Mouse (Mus musculus) spleen, postnatal 36 days (tissue): ENCODE measurements around the gene Abcc8.

Experiments used
- DNase-seq, 2 experiments: peaks; one replicate each; pipeline ENCODE4 v3.0.0; 2022; ENCODE audit warnings: low spot score in 2 of 2, mixed read lengths in 1 of 2

Gene Abcc8

GRCm38 (mm10) chr7:46110079-46110478 is 69.8 kb downstream of the Abcc8 start:
- DNase-seq: no peak

DNA sequence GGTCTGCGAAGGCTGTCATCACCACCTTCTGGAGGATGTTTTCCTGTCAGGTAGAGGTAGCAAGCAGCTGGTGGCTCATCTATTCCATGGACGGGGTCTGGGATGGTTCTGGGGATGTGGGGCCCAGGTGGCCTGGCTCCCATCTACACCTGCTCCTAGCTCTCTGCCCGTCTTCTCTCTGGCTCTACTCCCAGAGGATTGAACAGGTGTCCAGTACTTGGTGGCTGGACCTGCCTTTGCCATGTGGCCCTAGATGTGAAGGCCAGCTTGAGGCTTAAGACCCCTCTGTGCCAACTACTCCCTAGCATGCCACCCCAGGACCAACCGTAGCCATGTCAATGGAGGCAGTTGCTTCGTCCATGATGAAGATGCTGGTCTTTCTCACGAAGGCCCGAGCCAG is 74.3 kb downstream of the Abcc8 start:
- no peak for DNase-seq

- no peak for DNase-seq
Observed at GRCm38 (mm10) chr7:46104256-46104915, 75.4 kb downstream of the Abcc8 start.

DNA sequence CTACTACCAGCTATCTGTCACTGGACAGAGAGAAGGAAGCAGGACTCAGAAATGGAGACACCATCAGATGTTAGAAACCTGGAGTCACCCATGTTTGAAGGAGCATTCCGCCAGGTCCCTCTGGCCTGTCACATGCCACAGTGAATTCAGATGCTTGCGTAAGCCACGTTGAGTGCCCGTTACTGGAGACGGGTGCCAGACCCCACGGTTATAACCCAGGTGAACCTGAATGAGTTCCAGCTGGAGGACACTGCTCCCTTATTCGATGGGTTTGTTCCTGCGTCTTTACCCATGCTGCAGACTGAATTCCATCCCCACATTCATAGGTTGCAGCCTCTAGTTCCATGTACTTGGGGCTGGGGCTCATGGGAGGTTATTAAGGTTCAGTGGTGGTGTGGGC is 76.1 kb downstream of the Abcc8 start:
- no peak for DNase-seq

DNA sequence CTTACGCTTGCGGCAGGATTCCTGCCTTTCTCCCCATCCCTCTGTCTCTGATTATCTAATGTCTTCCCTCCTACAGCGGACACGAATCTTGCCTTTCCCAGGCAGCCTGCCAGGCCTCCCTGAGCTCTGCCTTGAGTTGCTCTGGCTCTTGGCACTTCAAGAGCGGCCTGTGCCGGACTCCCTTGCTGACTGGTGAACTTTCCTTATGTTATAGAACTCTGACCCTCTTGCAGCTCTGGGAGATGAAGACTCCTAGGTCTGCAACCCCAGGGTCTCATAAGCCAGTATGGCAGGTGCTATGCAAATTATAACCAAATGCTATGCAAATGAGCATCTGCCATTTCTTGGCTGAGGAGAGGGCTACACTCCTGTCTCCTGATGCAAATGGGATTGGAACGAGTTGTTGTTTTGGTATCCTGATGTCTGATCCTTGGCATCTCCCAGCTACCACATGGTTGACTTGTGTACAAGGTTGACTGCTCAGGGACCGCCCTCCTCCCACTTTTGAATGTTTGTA is 76.7 kb downstream of the Abcc8 start:
- DNase-seq: no peak

DNA sequence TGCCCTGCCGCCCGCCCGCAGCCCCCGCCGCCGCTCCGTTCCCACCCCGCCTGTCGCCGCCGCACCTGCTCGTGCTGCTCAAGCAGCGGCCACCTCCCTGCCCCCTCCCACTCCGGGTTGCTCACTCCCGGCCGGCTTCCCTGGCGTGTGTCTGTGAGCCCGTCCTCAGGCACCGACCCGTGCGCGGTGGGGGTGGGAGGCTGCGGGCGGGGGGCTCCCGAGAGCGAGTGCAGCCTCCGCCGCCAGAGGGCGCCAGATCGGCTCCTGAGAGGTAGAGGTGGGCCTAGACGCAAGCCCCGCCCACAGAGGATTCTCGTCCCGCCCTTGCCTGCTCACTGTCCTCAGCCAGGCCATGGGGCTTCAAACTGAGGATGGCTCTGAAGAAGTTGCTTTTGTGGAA is 79.3 kb downstream of the Abcc8 start, which contains the start of gene Kcnj11:
Kcnj11 (minus strand) TSS at position 202 of the 400 bp plus-strand sequence.
- DNase-seq: peak; percentile 43 to 45

- no peak for DNase-seq
Observed at GRCm38 (mm10) chr7:46099682-46100081, 80.2 kb downstream of the Abcc8 start.

- DNase-seq: no peak
Observed at GRCm38 (mm10) chr7:46098919-46099286, 80.9 kb downstream of the Abcc8 start.

- no peak for DNase-seq
Observed at GRCm38 (mm10) chr7:46098221-46098918, 81.5 kb downstream of the Abcc8 start.

DNA sequence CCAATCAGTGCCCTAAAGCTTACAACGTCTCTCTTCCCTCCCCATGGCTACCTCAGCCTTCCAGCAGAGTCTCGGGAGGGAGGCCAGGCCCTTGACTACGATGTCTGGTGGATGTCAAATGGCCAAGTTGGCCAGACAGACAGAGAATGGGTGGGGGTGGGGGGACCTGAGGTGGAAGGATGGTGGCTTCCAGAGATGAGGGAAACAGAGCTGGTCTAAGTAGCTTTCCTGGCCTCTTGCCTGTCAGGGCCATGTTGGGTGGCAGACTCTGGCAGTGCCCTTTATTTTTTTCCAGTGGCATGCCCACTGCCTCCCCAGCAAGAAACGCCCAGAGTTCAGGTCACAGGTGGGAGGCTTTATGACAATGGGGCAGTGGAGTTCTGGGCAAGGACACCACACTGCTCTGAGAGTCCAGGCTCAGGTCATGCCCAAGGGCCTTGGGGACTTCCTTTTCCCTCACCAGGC is 82.5 kb downstream of the Abcc8 start:
- DNase-seq: no peak

- peak in 1 of 2 experiments; percentile 21 for DNase-seq
Observed at GRCm38 (mm10) chr7:46096136-46096535, 83.7 kb downstream of the Abcc8 start.

DNA sequence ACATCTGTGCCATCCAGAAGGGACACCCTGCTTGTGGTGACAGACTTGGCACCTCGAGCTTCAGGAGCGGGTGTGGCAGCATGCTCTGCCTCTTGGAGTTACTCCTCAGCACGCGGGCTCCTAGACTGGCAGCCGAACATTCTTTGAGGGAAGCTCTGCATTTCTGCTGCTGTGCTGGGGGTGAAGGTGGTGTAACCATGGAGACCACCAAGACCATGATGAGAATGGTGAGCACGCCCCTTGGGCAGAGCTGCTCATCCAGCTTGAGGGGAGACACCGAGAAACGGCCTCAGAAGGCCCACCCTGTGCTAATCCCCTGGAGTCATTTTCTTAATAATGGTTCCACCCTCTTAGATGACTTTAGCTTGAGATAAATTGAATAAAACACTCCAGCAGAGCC is 87.0 kb downstream of the Abcc8 start:
- no peak for DNase-seq

GRCm38 (mm10) chr7:46088241-46088640 is 91.6 kb downstream of the Abcc8 start:
- no peak for DNase-seq

DNA sequence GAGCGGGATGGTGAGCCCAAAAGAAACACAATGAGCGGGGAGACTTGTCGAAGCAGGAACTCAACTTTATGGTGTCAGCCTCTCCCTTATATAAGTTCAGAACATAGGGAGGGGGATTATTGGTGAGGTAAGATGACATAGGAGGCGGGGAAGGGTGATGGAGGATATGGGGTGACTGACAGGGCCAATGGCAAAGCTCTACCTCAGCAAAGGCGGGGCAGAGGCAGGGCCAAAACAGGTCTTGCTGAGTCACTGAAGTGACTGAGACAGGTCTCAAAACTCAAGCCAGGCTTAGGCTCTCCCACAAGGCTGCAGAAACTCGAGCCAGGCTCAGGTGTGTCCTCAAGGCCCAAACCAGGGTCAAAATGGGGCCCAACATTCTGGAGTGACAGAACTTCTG is 93.5 kb downstream of the Abcc8 start:
- DNase-seq: no peak

DNA sequence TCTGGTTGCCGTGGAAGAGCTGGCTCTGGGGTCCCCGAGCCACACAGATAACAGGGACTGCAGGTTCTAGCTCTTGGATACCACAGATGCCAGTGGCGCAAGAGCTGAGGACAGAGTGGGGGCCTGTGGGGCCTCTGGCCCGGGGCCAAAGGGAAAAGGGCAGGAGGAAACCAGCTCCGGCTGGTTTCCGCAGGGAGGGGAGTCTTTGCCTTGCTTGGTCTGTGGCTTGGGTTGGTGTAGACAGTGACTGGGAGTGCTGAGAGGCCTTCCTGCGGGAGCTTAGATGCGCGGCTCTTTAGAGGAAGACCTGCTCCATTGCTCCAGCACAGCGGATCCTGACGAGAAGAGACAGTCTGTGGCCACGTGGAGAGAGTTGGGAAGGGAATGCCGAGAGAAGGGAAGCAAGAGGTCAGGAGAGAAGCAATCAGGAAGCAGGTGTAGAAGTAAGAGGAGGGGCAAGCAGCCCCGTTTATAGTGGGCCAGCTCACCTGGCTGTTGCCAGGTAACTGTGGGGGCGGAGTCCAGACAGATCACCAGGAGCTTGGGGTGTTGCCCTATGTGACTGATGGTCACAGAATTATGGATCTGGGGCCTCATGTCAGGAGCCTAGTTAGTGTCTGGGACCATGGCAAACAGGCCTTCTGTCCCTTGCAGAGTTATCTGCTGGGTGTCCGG is 94.9 kb downstream of the Abcc8 start:
- no peak for DNase-seq

GRCm38 (mm10) chr7:46084024-46084423 is 95.8 kb downstream of the Abcc8 start:
- no peak for DNase-seq

GRCm38 (mm10) chr7:46077675-46078074 is 102.2 kb downstream of the Abcc8 start:
- no peak for DNase-seq

DNA sequence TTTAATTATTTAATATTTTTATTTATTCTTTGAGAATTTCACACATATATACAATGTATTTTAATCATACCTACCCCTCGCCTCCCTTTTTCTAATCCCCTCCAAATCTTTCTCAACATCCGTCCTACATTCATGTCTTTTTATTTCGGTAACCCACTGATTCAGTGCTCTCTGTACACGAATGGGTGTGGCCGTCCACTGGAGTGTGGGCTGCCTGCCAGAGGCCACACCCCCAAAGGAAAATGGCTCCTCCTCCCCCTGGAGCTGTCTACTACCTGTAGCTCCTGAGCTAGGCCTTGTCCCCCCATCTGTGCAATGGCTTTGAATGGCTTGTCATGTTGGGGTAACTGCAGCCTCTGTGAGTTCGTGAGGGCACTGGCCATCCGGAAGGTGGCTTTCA is 103.0 kb downstream of the Abcc8 start:
- no peak for DNase-seq

DNA sequence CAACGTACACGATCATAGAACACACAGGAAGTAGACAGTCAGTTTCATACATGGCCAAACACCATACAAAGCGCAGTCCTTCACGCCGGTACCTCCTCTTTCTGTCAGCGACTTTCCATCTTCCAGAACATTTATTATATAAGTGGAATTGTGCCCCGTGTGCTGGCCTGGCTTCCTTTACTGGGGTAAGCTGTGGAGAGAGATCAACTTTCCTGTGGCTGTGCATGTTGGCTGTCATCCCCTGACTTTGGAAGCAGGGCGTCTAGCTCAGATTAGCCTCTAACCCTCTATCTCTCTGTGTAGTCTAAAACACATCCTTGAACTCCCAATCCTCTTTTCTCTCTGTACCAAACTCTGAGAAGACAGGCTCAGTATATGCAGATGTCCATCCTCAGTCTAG is 111.0 kb downstream of the Abcc8 start:
- DNase-seq: no peak

DNA sequence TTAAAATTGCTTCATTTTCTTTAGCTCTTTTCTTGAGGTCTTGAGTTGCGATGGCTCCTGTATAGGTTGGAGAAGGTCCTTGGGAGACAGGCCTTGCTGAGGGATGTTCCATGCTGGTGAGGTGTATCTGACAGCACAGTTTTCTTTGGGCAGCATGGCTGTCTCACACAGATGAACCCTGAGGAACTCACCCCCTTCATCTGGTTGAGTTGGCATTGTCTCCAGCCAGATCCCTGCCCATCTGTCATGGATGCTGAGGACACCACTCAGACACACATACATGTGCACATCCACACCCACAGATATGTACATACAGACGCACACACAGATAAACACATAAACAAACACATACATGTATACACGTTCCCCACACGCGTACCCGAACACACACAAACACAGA is 116.5 kb downstream of the Abcc8 start:
- DNase-seq: no peak

GRCm38 (mm10) chr7:46061614-46062013 is 118.2 kb downstream of the Abcc8 start:
- DNase-seq: no peak

GRCm38 (mm10) chr7:46060688-46061087 is 119.1 kb downstream of the Abcc8 start:
- DNase-seq: no peak

DNA sequence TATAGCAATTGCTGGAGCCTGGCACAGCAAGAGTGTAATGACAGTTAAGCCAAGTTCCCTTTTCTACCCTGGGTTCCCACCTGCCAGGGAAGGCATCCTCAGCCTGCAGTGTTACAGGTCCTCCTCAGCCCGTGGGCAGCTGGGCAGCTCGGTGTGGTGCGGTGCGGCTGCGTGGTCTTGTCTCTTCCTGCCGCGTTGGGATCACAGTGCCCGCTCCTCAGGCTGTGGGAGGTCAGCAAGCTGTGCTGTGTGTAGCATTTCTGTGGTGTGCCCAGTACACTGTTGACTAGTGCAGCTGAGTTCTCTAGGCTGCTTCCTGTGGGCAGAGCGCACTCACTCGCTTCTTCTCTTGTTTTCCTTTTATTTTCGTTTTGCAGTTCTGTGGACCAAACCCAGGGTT is 121.0 kb downstream of the Abcc8 start:
- peak; percentile 61 to 63 for DNase-seq
